Mouse (Mus musculus) thymus, adult 2 months (tissue): ENCODE data around the gene Gk5.

ENCODE experiments used
- CTCF ChIP-seq: fragments of 200-500 bp; IDR thresholded peaks from 2 replicates; pipeline ENCODE4 v1.5.1; 2012; ENCODE audit warnings: mild to moderate bottlenecking, control low read depth, low read length, moderate library complexity, borderline replicate concordance; ENCODE audit not compliant: control insufficient read depth, poor library complexity, insufficient read depth; ENCODE audit errors: extremely low read depth
- POLR2A ChIP-seq: fragments of 200-500 bp; IDR thresholded peaks from 2 replicates; pipeline ENCODE4 v1.6.1; 2012; ENCODE audit warnings: mild to moderate bottlenecking, low read length, control low read depth, moderate library complexity; ENCODE audit not compliant: control insufficient read depth, poor library complexity, insufficient read depth; ENCODE audit errors: extremely low read depth

GRCm38 (mm10) chr9:96197806-96198205 is 78.6 kb downstream of the Gk5 start:
- TF ChIP-seq POLR2A (no peak), CTCF (no peak)
